Mouse (Mus musculus): ENCODE data around the gene Ankrd24. TPM values are rescaled to one million over a fixed set of nuclear protein-coding genes. Genes with fewer than 3 reads are reported as not detected.

Gene Ankrd24
- polyA plus RNA-seq, 1 experiment from 2014 or later: 12.1 TPM

DNA sequence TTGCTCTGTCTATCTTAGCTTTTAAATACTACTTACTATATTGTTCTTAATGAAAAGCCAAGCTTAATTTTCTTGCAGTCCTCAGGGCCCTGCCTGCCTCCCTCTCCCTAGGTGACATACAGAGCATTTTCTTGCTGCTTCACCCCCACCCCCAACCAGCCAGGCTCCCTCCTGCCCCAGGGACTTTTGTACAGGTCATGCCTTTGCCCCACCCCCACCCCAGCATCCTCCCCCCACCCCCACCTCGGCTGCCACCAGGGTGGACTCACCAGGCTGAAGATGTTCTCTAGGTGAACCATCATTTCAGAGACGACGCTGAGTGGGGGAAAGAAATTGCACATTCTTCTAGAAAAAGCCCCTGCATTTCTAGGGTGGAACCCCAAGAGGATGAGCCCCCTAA is 30.0 kb upstream of the Ankrd24 start:
- Histone ChIP-seq H3K9ac (no peak overlapping the region), H3K27me3 (peaks cover 18% of the 10 kb centered on the region; the same call in 1 of the 2 replicates), H3K4me3 (no peak overlapping the region), H3K27ac (no peak overlapping the region; the same call in 1 of the 2 replicates), H3K4me2 (replicated peaks) (no peak overlapping the region), H3K9me3 (no peaks in the 10 kb centered on the region), H3K4me1 (peaks cover 68% of the 10 kb centered on the region), H3K36me3 (no peaks in the 10 kb centered on the region)
- WGBS: 24% methylated on average over 3 of the region's 3 CpGs
- no peak for ATAC-seq (ENCODE audit: low FRiP score, low read depth)

DNA sequence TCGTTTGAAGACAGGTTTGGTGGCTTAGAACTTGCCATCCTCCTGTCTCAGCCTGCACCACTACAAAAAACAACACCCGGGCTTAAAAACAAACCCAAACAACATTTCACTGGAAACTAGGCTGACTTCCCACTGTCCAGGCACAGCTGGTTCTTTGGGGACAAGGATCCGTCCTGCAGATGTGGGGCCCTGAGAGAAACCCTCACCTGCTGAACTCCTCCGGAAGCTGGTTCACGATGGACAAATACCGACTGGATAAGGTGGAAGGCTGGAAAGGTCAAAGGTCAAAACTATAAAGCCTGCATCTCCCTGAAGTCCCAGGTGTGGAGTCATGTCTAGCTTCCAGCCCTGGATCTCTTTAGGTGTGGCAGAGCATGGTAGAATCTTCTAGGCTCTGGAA is 29.5 kb upstream of the Ankrd24 start:
- WGBS: 26% methylated on average over 6 of the region's 6 CpGs
- H3K36me3 ChIP-seq: no peaks in the 10 kb centered on the region
- H3K4me3 ChIP-seq: no peak overlapping the region
- no peaks in the 10 kb centered on the region for H3K9me3 ChIP-seq
- H3K4me1 ChIP-seq: peaks cover 69% of the 10 kb centered on the region
- H3K9ac ChIP-seq: no peak overlapping the region
- no peak overlapping the region for H3K27ac ChIP-seq
- peaks cover 15% of the 10 kb centered on the region; the same call in 1 of the 2 replicates for H3K27me3 ChIP-seq
- no peak for ATAC-seq (ENCODE audit: low FRiP score, low read depth)
- H3K4me2 ChIP-seq (replicated peaks): no peak overlapping the region

DNA sequence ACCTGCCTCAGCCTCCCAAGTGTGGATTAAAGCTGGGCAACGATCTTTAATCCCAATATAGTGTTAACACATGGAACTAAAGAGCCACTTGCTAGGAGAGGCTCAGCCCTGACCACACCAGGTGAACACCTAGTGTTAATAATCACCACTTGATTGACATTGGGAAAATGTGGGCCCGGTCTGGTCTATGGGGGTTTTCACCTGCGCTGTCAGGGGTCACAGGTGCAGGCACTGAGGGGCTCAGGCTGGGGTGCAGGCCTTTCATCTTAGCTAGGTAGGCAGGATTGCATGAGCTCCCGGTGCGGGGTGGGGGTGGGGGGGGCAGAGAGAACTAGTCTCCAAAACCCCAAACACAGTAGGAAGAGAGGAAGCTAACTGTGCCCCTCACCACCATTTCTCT is 28.7 kb upstream of the Ankrd24 start:
- H3K4me2 ChIP-seq (replicated peaks): no peak overlapping the region

DNA sequence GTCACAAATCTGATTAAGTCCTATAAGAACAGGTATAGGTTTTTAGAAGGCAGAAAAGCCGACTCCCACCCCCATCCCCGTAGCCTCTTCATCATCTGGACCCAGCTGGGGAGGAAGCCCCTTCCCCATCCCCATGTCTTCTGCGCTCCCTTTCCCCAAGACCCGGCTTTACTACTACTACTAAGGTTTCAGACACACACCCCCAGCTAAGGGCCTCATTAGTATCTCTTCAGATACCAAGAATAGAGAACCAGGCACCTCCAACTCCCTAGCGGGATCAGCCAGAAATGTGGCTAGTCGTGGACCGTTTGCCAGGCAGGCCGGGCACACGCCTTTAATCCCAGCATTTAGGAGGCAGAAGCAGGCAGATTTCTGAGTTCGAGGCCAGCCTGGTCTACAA is 28.2 kb upstream of the Ankrd24 start:
- ATAC-seq (ENCODE audit: low FRiP score, low read depth): no peak
- Histone ChIP-seq H3K9ac (no peak overlapping the region), H3K4me1 (peaks cover 77% of the 10 kb centered on the region), H3K4me3 (no peak overlapping the region), H3K9me3 (no peaks in the 10 kb centered on the region), H3K27me3 (peaks cover 2% of the 10 kb centered on the region; the same call in 1 of the 2 replicates), H3K36me3 (no peaks in the 10 kb centered on the region), H3K4me2 (replicated peaks) (no peak overlapping the region), H3K27ac (no peak overlapping the region; the same call in 1 of the 2 replicates)
- 45% methylated on average over 10 of the region's 10 CpGs for WGBS

More for the DNA sequence above, 28.7 kb upstream of the Ankrd24 start:
- Histone ChIP-seq H3K4me1 (peaks cover 76% of the 10 kb centered on the region), H3K9me3 (no peaks in the 10 kb centered on the region), H3K9ac (no peak overlapping the region), H3K4me3 (no peak overlapping the region), H3K27me3 (peaks cover 7% of the 10 kb centered on the region; the same call in 1 of the 2 replicates), H3K36me3 (no peaks in the 10 kb centered on the region), H3K27ac (no peak overlapping the region; the same call in 1 of the 2 replicates)
- ATAC-seq (ENCODE audit: low FRiP score, low read depth): no peak
- WGBS: 53% methylated on average over 5 of the region's 5 CpGs

DNA sequence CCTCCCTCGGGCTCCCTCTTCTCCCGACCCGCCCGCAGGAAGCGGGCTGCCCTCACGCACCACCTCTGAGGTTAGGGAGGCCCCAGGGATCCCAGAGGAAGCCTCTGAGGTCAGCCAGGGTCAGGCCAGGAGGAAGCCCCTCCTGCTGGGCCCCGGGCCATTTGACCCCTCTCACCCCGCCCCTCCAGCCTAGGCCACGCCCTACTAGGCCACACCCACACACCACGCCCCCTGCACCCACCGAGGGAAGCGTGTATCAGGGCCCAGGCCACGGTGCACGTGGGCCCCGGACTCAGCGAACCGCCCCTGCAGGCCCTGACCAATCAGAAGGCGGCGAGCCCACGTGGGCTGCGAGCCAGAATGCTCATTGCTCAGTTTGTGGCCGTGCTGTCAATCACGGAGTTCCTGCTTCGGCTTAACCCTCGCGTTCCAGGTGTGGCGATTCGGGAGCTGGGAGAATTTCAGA is 27.6 kb upstream of the Ankrd24 start, which contains the start of gene Tle6:
Gene Tle6 (minus strand): TSS at position 336 of the 466 bp plus-strand sequence.
- Histone ChIP-seq H3K4me3 (peak within 1 kb of the TSS; percentile 30), H3K27ac (no peak within 1 kb of the TSS; the same call in 1 of the 2 replicates), H3K27me3 (no peaks in the 10 kb centered on the region), H3K36me3 (no peaks in the 10 kb centered on the region), H3K4me1 (peaks cover 76% of the 10 kb centered on the region), H3K9ac (0 out of 2 replicates have a peak within 1 kb of the TSS, but pooled peaks have one; percentile 25), H3K4me2 (replicated peaks) (peak within 1 kb of the TSS; percentile 60), H3K9me3 (no peaks in the 10 kb centered on the region)
- peak; percentile 83 for ATAC-seq (ENCODE audit: low FRiP score, low read depth)
- 0% methylated on average over 28 of the region's 28 CpGs for WGBS

DNA sequence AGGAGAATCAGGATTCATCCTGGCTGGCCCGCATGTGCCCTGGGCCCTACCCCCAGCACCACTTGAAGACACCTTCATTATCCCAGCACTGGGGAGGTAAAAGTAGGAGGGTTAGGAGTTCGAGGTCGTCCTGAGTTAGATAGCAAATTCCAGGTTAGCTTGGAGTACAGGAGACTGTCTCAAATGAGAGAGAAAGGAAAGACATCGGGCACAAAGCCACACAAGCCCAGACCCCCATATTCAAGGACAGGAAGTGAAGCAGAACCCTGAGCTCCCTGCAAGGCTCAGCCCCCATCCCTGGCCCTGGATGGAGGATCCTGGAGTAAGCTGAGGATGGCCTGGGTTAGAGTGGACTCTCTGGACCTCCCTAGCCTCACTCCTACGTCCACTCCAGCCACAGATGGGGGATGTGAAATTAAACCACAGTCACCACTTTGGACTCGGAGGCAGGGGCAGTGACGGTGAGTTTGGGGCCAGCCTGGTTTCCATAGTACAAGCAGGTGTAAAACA is 26.9 kb upstream of the Ankrd24 start:
- Histone ChIP-seq H3K9me3 (no peaks in the 10 kb centered on the region), H3K4me3 (no peak overlapping the region), H3K27me3 (no peaks in the 10 kb centered on the region), H3K4me2 (replicated peaks) (peak overlapping the region; percentile 60), H3K4me1 (peaks cover 69% of the 10 kb centered on the region), H3K36me3 (no peaks in the 10 kb centered on the region), H3K27ac (no peak overlapping the region), H3K9ac (0 out of 2 replicates have a peak overlapping the region, but pooled peaks have one; percentile 25)
- WGBS: 17% methylated on average over 7 of the region's 7 CpGs
- ATAC-seq (ENCODE audit: low FRiP score, low read depth): no peak

DNA sequence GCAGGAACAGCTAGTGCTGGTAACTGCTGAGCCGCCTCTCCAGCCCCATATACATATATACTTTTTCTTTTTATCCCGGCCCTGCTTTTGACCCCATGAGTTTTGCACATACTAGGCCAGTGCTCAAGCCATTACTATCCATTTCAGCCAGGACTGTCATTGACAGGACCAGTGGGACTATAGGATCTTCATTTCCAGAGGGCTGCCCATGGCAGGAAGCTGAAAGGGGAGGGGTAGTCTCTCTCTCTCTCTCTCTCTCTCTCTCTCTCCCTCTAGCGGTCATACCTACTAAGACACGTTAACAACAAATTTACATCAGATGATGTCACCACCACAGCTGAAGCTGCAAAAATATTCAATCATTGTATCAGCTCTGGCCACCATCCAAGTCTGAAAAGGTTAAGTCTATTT is 25.6 kb upstream of the Ankrd24 start:
- H3K4me1 ChIP-seq: peaks cover 63% of the 10 kb centered on the region
- H3K36me3 ChIP-seq: 0 out of 2 replicates have a peak, but pooled peaks cover 2% of the 10 kb centered on the region
- WGBS: 12% methylated on average over 4 of the region's 4 CpGs
- no peak overlapping the region for H3K9ac ChIP-seq
- no peaks in the 10 kb centered on the region for H3K27me3 ChIP-seq
- H3K4me3 ChIP-seq: no peak overlapping the region
- no peak for ATAC-seq (ENCODE audit: low FRiP score, low read depth)
- H3K9me3 ChIP-seq: no peaks in the 10 kb centered on the region
- no peak overlapping the region for H3K27ac ChIP-seq
- H3K4me2 ChIP-seq (replicated peaks): no peak overlapping the region

DNA sequence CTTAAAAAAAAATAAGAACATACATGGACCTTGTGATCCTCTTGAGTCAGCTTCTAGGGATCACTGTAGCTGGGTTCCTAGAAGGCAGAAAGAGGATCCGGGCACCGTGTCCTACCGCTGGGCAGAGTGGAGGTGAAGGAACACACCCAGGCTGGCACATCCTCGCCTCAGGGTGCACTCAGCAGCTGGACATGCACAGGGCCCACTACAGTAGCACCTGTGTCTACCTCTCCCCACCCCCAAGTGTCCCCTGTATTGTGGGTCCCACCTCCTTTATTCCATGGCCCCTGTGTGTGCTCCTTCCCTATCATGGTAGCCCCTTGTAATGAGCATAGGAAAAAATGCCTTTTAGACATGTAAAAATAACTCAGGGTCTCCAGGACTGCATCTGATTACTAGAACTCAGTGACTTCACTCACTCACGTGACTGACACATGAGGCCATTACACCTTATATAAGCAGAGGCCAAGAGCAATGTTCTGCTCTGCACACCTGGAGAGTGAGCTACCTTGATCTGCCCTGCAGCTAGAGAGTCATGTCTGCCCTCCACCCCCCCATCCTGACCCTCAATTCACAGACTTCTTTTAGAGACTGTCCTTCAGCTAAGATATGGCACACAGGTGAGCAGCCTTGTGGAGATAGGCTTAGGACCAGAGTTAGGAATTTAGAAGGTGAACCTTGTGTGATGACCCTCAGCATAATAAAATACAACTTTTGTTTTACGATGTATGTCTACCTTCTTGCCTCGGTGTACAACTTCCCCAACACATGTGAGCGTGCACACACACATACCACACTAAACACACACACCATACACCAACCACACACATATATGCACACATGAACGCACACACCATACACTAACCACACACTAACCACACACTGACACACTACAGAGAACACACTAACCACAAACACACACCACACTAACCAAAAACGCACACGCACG is 24.0 kb upstream of the Ankrd24 start:
- Histone ChIP-seq H3K27me3 (no peaks in the 10 kb centered on the region), H3K27ac (peak overlapping the region; percentile 84; the same call in 1 of the 2 replicates), H3K4me2 (replicated peaks) (peak overlapping the region; percentile 82), H3K9me3 (no peaks in the 10 kb centered on the region), H3K36me3 (0 out of 2 replicates have a peak, but pooled peaks cover 10% of the 10 kb centered on the region), H3K9ac (peak overlapping the region; percentile 39; the same call in 1 of the 2 replicates), H3K4me1 (peaks cover 57% of the 10 kb centered on the region), H3K4me3 (peak overlapping the region; percentile 17)
- 72% methylated on average over 12 of the region's 12 CpGs for WGBS
- ATAC-seq (ENCODE audit: low FRiP score, low read depth): 0 out of 2 replicates have a peak, but pooled peaks have one; percentile 0

DNA sequence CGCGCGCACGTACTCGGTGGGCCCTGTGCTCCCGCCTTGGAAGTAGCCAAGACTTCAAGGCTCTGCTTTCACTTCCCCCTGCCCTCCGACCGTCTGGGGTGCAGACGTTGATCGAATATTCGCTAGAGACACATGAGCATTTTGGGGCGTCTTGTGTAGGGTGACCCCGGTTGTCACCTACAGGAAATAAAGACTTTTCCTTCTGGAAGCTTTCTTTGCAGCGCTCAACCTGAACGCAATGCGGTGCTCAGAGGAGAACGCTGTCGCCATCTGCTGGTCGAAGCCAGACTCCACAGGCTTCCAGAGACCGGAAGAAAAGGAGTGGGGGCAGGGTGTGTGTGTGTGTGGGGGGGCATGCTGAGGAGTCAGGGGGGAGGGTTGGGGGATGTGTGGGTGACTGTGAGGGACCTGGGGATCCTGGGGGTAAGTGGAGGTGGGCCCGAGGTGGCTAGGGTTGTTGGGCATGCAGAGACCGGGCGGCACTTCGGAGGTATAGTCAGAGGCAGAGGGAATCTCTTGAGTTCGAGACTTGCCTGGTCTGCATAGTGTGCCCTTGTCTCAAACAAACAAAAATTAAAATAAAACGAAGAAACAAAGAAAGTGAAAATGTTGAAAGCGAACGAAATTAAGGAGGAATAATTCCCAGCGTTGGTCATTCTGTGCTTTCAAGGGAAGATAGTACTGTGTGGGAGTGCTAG is 23.2 kb upstream of the Ankrd24 start:
- Histone ChIP-seq H3K27me3 (no peaks in the 10 kb centered on the region), H3K4me2 (replicated peaks) (peak overlapping the region; percentile 82), H3K36me3 (0 out of 2 replicates have a peak, but pooled peaks cover 10% of the 10 kb centered on the region), H3K9ac (peak overlapping the region; percentile 39), H3K4me3 (peak overlapping the region; percentile 53), H3K9me3 (no peaks in the 10 kb centered on the region), H3K27ac (peak overlapping the region; percentile 84), H3K4me1 (peaks cover 50% of the 10 kb centered on the region)
- 20% methylated on average over 29 of the region's 29 CpGs for WGBS
- peak; percentile 42 for ATAC-seq (ENCODE audit: low FRiP score, low read depth)

DNA sequence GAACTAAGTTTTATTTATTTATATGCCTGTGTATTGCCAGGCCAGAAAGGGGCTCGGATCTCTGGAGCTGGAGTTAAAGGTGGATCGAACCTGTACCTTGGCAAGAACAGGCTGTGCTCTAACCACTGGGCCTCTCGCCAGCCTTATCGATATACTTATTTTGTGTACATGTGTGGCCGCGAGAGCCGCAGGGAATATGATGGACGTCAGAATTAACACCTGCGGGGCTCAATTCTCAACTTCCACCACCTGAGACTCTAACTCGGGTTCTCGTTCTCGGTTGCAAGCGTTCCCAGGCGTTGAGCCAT is 22.7 kb upstream of the Ankrd24 start:
- no peak for ATAC-seq (ENCODE audit: low FRiP score, low read depth)
- 3% methylated on average over 14 of the region's 14 CpGs for WGBS
- Histone ChIP-seq H3K4me2 (replicated peaks) (peak overlapping the region; percentile 82), H3K27me3 (no peaks in the 10 kb centered on the region), H3K36me3 (0 out of 2 replicates have a peak, but pooled peaks cover 10% of the 10 kb centered on the region), H3K9ac (peak overlapping the region; percentile 37; the same call in 1 of the 2 replicates), H3K9me3 (no peaks in the 10 kb centered on the region), H3K27ac (peak overlapping the region; percentile 84), H3K4me1 (peaks cover 45% of the 10 kb centered on the region), H3K4me3 (peak overlapping the region; percentile 53)

DNA sequence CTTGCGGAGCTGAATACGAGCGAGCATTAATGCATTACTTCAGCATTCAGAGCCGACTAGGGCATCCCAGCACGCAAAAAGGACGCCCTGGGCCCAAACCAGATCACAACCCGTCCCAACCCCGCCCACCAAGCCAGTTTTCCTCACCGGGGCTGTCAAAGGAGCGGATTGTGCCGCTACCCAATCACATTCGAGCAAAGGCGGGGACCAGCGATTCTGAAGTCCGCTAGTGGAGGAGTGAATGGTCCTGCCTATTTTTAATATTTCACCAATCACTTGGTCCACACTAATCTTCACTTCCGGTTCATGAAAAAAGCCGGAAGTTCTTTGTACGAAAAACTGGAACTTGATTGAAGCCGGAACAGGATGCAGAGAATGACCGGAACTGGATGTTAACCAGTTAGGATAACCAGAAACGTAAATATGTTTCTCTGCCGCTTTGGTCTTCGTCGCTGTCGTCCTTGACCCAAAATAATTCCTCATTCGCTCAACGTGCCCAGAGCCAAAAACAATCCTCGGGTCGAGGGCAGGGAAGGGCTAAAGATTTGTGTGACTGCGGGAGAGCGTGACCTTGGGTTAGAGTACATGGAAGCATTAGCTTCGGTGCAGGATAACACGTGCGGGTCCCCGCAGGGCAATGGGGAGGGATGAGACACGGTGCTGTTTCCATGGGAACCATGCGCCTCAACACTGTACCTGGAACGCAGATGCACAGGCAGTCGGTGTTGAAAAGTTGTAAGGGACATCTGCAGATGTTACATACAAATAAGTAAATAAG is 22.2 kb upstream of the Ankrd24 start, which contains the start of gene BC025920:
Gene BC025920 (plus strand): TSS at position 297 of the 778 bp plus-strand sequence.
- peak within 1 kb of the TSS; percentile 82 for H3K4me2 ChIP-seq (replicated peaks)
- H3K27me3 ChIP-seq: no peaks in the 10 kb centered on the region
- peak within 1 kb of the TSS; percentile 66 for H3K9ac ChIP-seq
- H3K4me3 ChIP-seq: peak within 1 kb of the TSS; percentile 53
- H3K4me1 ChIP-seq: peaks cover 42% of the 10 kb centered on the region
- peak within 1 kb of the TSS; percentile 85 for H3K27ac ChIP-seq
- peak; percentile 90 for ATAC-seq (ENCODE audit: low FRiP score, low read depth)
- H3K9me3 ChIP-seq: peaks cover 4% of the 10 kb centered on the region
- 0 out of 2 replicates have a peak, but pooled peaks cover 10% of the 10 kb centered on the region for H3K36me3 ChIP-seq
- WGBS: under 1% methylated on average over 39 of the region's 39 CpGs

All from limb, embryonic 13.5 days (tissue).